Mouse (Mus musculus): ENCODE measurements around the gene Shmt1. TPM values are rescaled to one million over a fixed set of nuclear protein-coding genes. Genes with fewer than 3 reads are reported as not detected.
"Not testable (repeated sequence)": the region's sequence is repeated elsewhere in the genome, so short reads cannot be mapped to it uniquely, and the experiment has no call there.

Gene Shmt1
- 6.6 TPM for polyA plus RNA-seq (2012; fragmentation: generic; extraction: Trizol)

DNA sequence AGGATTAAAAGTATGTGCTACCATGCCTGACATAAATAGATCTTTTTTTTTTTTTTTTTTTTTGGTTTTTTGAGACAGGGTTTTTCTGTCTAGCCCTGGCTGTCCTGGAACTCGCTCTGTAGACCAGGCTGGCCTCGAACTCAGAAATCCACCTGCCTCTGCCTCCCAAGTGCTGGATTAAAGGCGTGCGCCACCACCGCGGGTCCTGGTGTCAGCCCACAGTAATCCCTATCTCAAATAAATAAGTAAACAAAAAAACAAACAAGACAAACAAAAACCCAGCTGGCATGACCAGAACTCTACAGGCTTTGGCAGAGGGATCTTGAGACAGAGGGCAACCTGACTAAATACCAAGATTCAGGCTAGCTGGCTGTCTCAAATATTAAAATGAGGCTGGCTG is at the start of gene Shmt1:
Shmt1 (minus strand) TSS at position 101 of the 400 bp plus-strand sequence.
- H3ac ChIP-seq (ENCODE audit: control insufficient read depth, insufficient read length); H3K36me3 ChIP-seq (ENCODE audit: control insufficient read depth, insufficient read depth); H3K79me2 ChIP-seq (ENCODE audit: control insufficient read depth, insufficient read depth); H3K27me3 ChIP-seq (ENCODE audit: control insufficient read depth, insufficient read depth, insufficient read length): not testable (repeated sequence)
- H3K4me3 ChIP-seq, result peak within 1 kb of the TSS; percentile 46
- peak within 1 kb of the TSS; percentile 99 for H3K4me2 ChIP-seq (ENCODE audit: low read depth)

DNA sequence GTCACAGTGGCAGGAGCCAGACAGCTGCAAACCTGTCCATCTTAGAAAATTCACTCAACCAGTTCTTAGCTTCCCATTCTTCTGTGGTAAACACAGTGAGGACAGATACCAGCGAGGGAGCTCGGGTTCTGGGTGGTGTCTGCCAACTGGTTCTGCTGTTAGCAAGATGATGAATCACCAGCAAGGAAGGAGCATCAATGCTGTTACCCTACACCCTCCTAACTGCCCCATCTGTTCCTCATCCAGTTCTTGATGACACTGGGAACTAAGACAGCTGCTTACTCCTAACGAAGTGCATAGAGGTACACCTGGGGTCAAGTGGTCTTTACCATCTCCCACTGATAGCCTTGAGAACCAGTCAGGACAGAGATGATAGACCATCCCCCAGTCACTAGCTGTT is 45.1 kb upstream of the Shmt1 start:
- Histone ChIP-seq H3K79me2 (ENCODE audit: control insufficient read depth, insufficient read depth) (no peaks in the 10 kb centered on the region), H3K4me3 (no peak overlapping the region), H3K27me3 (ENCODE audit: control insufficient read depth, insufficient read depth, insufficient read length) (no peaks in the 10 kb centered on the region), H3ac (ENCODE audit: control insufficient read depth, insufficient read length) (no peak overlapping the region), H3K4me2 (ENCODE audit: low read depth) (no peak overlapping the region), H3K36me3 (ENCODE audit: control insufficient read depth, insufficient read depth) (peaks cover 15% of the 10 kb centered on the region)
- peak in 2 of 3 experiments; percentile 25 to 28 for TF ChIP-seq MYOG (IDR thresholded peaks at IDR 0.05; ENCODE audit: control insufficient read depth in 1 of 3, insufficient read depth in 1 of 3, insufficient read length in 2 of 3, low read depth in 2 of 3)
- TF ChIP-seq MYOD1 (IDR thresholded peaks at IDR 0.05; ENCODE audit: control insufficient read depth in 1 of 3, insufficient read length in 2 of 3, low read depth in 2 of 3), result peak; percentile 19 to 76 (median 62)
- no peak for TF ChIP-seq CEBPB (IDR thresholded peaks at IDR 0.05; ENCODE audit: insufficient read depth, poor library complexity, severe bottlenecking)

DNA sequence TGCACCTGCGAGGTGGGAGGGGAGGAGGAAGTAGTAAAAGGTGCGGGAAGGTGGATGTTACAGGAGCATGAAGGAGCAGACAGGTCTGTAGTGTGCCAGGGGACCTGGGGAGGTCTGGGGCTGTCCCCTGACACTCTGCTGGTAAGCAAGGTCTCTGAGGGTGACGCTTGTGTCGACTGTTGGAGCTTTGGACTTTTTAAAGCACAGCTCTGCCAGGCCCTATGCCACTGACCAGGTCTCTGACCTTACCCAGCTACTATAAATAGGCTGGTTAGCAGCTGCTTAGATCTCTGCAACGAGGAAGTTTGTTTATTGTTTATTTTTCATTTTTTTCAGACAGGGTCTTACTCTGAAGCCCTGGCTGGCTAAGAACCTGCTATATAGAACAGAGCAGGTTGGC is 33.9 kb upstream of the Shmt1 start:
- Histone ChIP-seq H3K79me2 (ENCODE audit: control insufficient read depth, insufficient read depth) (no peaks in the 10 kb centered on the region), H3K4me3 (no peak overlapping the region), H3K27me3 (ENCODE audit: control insufficient read depth, insufficient read depth, insufficient read length) (no peaks in the 10 kb centered on the region), H3K36me3 (ENCODE audit: control insufficient read depth, insufficient read depth) (no peaks in the 10 kb centered on the region), H3K4me2 (ENCODE audit: low read depth) (no peak overlapping the region), H3ac (ENCODE audit: control insufficient read depth, insufficient read length) (no peak overlapping the region)
- TF ChIP-seq TCF12 (IDR thresholded peaks at IDR 0.05; ENCODE audit: insufficient read depth, poor library complexity, severe bottlenecking) (no peak), REST (IDR thresholded peaks at IDR 0.05; ENCODE audit: insufficient read depth, insufficient read length) (no peak), MAX (IDR thresholded peaks at IDR 0.05; ENCODE audit: low read depth) (no peak), CEBPB (IDR thresholded peaks at IDR 0.05; ENCODE audit: insufficient read depth, poor library complexity, severe bottlenecking) (no peak), MYOG (IDR thresholded peaks at IDR 0.05; ENCODE audit: control insufficient read depth in 1 of 3, insufficient read depth in 1 of 3, insufficient read length in 2 of 3, low read depth in 2 of 3) (no peak), POLR2A (IDR thresholded peaks at IDR 0.05; ENCODE audit: insufficient read length, low read depth) (no peak), TCF3 (IDR thresholded peaks at IDR 0.05; ENCODE audit: insufficient read length, low read depth) (no peak)

DNA sequence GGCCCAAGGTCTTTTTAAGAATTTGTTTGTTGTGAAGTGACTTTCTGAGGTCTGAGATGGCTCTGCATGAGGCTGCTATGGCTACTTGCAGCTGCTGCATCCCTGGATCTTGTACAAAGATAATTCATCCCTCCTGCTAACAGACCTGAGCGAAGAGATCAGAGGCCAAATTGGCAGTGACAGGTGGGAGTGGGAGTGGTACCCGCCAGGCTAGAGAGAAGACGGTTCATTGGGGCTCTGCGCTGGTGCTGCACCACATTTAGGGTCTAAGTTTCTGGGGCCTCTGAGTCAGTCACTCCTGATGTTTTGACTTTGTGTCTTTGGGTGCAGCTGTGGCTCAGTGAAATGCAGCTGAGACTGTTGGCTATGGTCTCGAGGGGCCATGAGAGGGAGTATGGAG is 31.9 kb upstream of the Shmt1 start:
- no peak for TF ChIP-seq TCF12 (IDR thresholded peaks at IDR 0.05; ENCODE audit: insufficient read depth, poor library complexity, severe bottlenecking)
- no peak for TF ChIP-seq MAX (IDR thresholded peaks at IDR 0.05; ENCODE audit: low read depth)
- no peak for TF ChIP-seq TCF3 (IDR thresholded peaks at IDR 0.05; ENCODE audit: insufficient read length, low read depth)
- peak in 1 of 3 experiments; percentile 19 for TF ChIP-seq MYOG (IDR thresholded peaks at IDR 0.05; ENCODE audit: control insufficient read depth in 1 of 3, insufficient read depth in 1 of 3, insufficient read length in 2 of 3, low read depth in 2 of 3)
- no peak for TF ChIP-seq REST (IDR thresholded peaks at IDR 0.05; ENCODE audit: insufficient read depth, insufficient read length)
- no peak for TF ChIP-seq POLR2AphosphoS2 (IDR thresholded peaks at IDR 0.05; ENCODE audit: insufficient read length, low read depth)
- no peak for TF ChIP-seq E2F4 (IDR thresholded peaks at IDR 0.05; ENCODE audit: insufficient read depth)
- TF ChIP-seq CEBPB (IDR thresholded peaks at IDR 0.05; ENCODE audit: insufficient read depth, poor library complexity, severe bottlenecking), result no peak
- no peak for TF ChIP-seq SRF (IDR thresholded peaks at IDR 0.05; ENCODE audit: control insufficient read depth, insufficient read length, low read depth)
- TF ChIP-seq MYOD1 (IDR thresholded peaks at IDR 0.05; ENCODE audit: control insufficient read depth in 1 of 3, insufficient read length in 2 of 3, low read depth in 2 of 3), result peak; percentile 39 to 95 (median 94)
- no peak for TF ChIP-seq USF1 (IDR thresholded peaks at IDR 0.05; ENCODE audit: low read depth)
- no peak for TF ChIP-seq POLR2A (IDR thresholded peaks at IDR 0.05; ENCODE audit: insufficient read length, low read depth)

DNA sequence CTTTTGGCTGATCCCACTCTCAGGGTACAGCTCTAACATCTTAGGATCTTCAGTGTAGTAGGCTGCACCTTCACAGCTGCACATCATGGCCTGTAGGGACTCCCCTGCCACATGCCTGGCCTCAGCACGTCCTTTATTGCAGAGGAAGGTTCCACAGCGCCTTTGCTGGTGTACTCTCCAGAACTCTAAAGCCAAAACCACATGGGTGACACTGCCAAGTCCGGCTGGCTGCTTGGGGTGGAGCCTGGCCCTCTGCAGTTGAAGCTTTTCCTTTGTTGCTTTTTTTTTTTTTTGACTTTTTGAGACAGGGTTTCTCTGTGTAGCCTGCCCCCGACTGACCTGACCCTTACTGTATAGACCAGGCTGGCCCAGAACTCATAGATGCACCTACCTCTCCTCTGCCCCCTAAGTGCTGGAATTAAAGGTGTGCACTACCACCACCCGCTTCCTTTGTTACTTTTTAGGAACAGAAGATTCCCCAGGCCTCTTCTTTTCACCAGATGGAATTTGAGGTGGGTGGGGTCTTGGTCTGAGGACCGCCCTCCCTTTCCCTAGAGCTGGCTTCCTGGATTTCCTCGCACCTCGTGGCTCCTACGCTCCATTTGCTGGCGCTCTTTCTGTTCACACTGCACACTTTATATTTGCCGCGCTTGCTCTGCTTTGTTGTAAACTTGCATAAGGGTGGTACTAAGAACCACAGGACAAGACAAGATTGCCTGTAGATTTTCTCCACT is 30.1 kb upstream of the Shmt1 start:
- Histone ChIP-seq H3K79me2 (ENCODE audit: control insufficient read depth, insufficient read depth) (peaks cover 3% of the 10 kb centered on the region), H3K4me2 (ENCODE audit: low read depth) (no peak overlapping the region), H3K4me3 (no peak overlapping the region), H3K27me3 (ENCODE audit: control insufficient read depth, insufficient read depth, insufficient read length) (no peaks in the 10 kb centered on the region), H3ac (ENCODE audit: control insufficient read depth, insufficient read length) (no peak overlapping the region), H3K36me3 (ENCODE audit: control insufficient read depth, insufficient read depth) (no peaks in the 10 kb centered on the region)
- TF ChIP-seq USF1 (IDR thresholded peaks at IDR 0.05; ENCODE audit: low read depth) (no peak), CEBPB (IDR thresholded peaks at IDR 0.05; ENCODE audit: insufficient read depth, poor library complexity, severe bottlenecking) (no peak), SRF (IDR thresholded peaks at IDR 0.05; ENCODE audit: control insufficient read depth, insufficient read length, low read depth) (no peak), E2F4 (IDR thresholded peaks at IDR 0.05; ENCODE audit: insufficient read depth) (no peak), TCF3 (IDR thresholded peaks at IDR 0.05; ENCODE audit: insufficient read length, low read depth) (no peak), REST (IDR thresholded peaks at IDR 0.05; ENCODE audit: insufficient read depth, insufficient read length) (no peak), POLR2AphosphoS2 (IDR thresholded peaks at IDR 0.05; ENCODE audit: insufficient read length, low read depth) (no peak), MAX (IDR thresholded peaks at IDR 0.05; ENCODE audit: low read depth) (no peak), TCF12 (IDR thresholded peaks at IDR 0.05; ENCODE audit: insufficient read depth, poor library complexity, severe bottlenecking) (no peak), POLR2A (IDR thresholded peaks at IDR 0.05; ENCODE audit: insufficient read length, low read depth) (no peak), MYOG (IDR thresholded peaks at IDR 0.05; ENCODE audit: control insufficient read depth in 1 of 3, insufficient read depth in 1 of 3, insufficient read length in 2 of 3, low read depth in 2 of 3) (no peak), MYOD1 (IDR thresholded peaks at IDR 0.05; ENCODE audit: control insufficient read depth in 1 of 3, insufficient read length in 2 of 3, low read depth in 2 of 3) (no peak)

More for the DNA sequence above, 31.9 kb upstream of the Shmt1 start:
- Histone ChIP-seq H3K27me3 (ENCODE audit: control insufficient read depth, insufficient read depth, insufficient read length) (no peaks in the 10 kb centered on the region), H3K36me3 (ENCODE audit: control insufficient read depth, insufficient read depth) (no peaks in the 10 kb centered on the region), H3K4me2 (ENCODE audit: low read depth) (no peak overlapping the region), H3K79me2 (ENCODE audit: control insufficient read depth, insufficient read depth) (peaks cover 3% of the 10 kb centered on the region), H3ac (ENCODE audit: control insufficient read depth, insufficient read length) (no peak overlapping the region), H3K4me3 (no peak overlapping the region)

All from myocyte (in vitro differentiated cells).